Mouse (Mus musculus): Measurements from ENCODE around the gene Hbb-bt. TPM values are rescaled to one million over a fixed set of nuclear protein-coding genes. Genes with fewer than 3 reads are reported as not detected.
"Not testable (repeated sequence)": the region's sequence is repeated elsewhere in the genome, so short reads cannot be mapped to it uniquely, and the experiment has no call there.

The Hbb-bt gene
- total RNA-seq, 2 experiments from 2014 or later = 0.71 to 16.9 TPM

DNA sequence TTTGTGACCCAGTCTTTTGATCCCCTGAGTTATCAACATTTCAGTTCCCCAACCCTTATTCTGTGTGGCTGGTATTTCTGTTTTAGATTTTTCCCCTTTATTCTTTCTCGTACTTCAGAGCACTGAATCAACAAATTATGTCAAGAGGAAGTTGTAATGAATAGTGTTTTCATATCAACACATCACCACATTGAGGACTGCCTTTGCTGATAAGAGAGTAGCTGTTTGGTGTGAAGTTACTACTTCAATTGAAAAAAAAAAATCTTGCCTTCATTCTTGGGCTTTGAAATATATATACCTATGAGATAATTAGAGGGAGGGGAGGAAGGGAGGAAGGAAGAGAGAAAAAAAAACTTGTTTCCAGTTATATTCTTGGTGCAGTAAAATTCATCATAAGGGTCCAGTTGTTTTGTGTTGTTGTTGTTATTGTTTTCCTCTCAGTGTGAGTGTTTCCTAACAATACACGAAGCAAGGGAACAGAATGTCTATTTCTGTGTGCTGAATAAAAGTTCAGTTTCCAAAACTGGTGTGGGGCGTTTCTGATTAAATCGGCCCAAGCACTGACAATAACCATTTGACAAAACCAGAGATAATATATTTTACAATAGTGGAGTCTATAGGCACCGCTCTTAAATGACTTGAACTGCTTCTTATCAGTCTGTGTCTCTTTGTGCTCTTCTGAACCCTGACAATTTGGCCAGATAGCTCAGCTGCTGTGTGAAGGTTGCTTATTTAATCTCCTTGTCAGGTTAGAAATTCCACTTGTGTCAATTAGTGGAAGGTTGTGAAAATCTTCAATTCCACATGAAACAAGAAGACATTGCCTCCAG is 4.6 kb downstream of the Hbb-bt start:
- peak; percentile 51 for ATAC-seq (replicated peaks; ENCODE audit: poor library complexity)

DNA sequence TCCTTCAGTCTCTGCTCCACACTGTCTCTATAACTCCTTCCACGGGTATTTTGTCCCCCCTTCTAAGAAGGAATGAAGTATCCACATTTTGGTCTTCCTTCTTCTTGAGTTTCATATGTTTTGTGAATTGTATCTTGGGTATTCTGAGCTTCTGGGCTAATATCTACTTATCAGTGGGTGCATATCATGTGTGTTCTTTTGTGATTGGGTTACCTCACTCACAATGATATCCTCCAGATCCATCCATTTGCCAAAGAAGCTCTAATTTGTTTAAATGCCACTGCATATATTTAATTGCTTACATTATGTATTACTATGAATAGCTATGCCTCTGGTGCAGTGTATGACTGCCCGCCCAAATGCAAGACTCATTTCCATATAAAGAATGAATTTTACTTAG is 5.7 kb downstream of the Hbb-bt start:
- not testable (repeated sequence) for ATAC-seq (replicated peaks; ENCODE audit: poor library complexity)

GRCm38 (mm10) chr7:103806856-103807255 is 6.9 kb downstream of the Hbb-bt start:
- peak; percentile 64 for ATAC-seq (replicated peaks; ENCODE audit: poor library complexity)

- ATAC-seq (replicated peaks; ENCODE audit: poor library complexity) = peak; percentile 100
Measured at GRCm38 (mm10) chr7:103792669-103793388, 21.0 kb downstream of the Hbb-bt start.

DNA sequence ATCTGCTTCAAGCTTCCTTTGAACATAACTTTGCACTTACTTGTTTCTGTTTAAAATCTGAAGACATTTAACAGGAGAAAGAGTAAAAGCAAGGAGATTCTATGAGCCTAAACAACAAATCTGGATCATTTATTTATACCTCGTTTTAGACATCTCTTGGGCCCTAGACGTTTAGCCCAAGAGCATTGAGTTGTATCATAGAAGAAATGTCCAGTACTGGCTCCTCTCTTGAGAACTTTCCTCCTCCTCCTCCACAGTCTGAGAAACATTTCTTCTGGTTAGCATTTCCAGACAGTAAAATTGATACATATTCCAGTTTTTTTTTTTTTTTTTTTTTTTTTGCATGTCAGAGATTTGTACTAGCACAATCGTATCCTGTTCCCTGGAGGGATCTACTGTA is 22.1 kb downstream of the Hbb-bt start, which contains the start of gene Olfr67:
Olfr67 (minus strand) TSS at position 101 of the 400 bp plus-strand sequence.
- ATAC-seq (replicated peaks; ENCODE audit: poor library complexity) = no peak

DNA sequence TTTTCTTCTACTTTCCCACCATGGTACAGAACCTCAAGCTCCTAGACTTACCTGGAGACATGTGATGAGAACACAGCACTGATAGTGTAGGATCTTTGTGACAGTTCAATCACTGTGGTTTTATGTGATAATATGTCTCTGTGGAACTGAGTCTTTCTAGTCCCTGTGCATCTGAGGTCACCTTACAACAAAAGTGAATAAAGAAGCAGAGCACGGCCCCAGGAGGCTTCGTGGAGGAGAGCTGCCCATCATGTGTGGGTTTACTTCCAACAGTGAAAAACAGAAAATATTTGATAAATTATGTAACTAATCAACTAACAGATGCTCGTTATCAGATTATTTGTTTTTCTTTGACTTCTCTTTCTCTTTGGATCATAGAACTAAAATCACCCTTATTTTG is 34.2 kb downstream of the Hbb-bt start, which contains the start of gene Olfr68:
Olfr68 (minus strand) TSS at position 101 of the 400 bp plus-strand sequence.
- no peak for ATAC-seq (replicated peaks; ENCODE audit: poor library complexity)

GRCm38 (mm10) chr7:103777652-103778051 is 36.1 kb downstream of the Hbb-bt start:
- ATAC-seq (replicated peaks; ENCODE audit: poor library complexity) = peak; percentile 69

- no peak for ATAC-seq (replicated peaks; ENCODE audit: poor library complexity)
Measured at GRCm38 (mm10) chr7:103771494-103771893, 42.3 kb downstream of the Hbb-bt start, which contains the start of gene Olfr69. Gene Olfr69, minus strand, starts transcription at chr7:103771594.

- peak; percentile 87 for ATAC-seq (replicated peaks; ENCODE audit: poor library complexity)
Measured at GRCm38 (mm10) chr7:103767687-103768086, 46.1 kb downstream of the Hbb-bt start.

Other genes starting within 250 kb of the Hbb-bt start
Only the 30 nearest of the 33 such genes appear.
- not detected in 2 replicates for gene Olfr618, start 223.9 kb downstream of the Hbb-bt start, total RNA-seq (2015)
- not detected in 2 replicates for gene Olfr618, start 223.9 kb downstream of the Hbb-bt start, total RNA-seq (2017)
- not detected in 2 replicates for gene Olfr619, start 213.4 kb downstream of the Hbb-bt start, total RNA-seq (2015)
- not detected in 2 replicates for gene Olfr619, start 213.4 kb downstream of the Hbb-bt start, total RNA-seq (2017)
- gene Olfr620, start 201.5 kb downstream of the Hbb-bt start, total RNA-seq (2015) = not detected in 2 replicates
- gene Olfr620, start 201.5 kb downstream of the Hbb-bt start, total RNA-seq (2017) = not detected in 2 replicates
- not detected in 2 replicates for gene Olfr622, start 171.3 kb downstream of the Hbb-bt start, total RNA-seq (2015)
- not detected in 2 replicates for gene Olfr622, start 171.3 kb downstream of the Hbb-bt start, total RNA-seq (2017)
- gene Olfr623, start 150.3 kb downstream of the Hbb-bt start, total RNA-seq (2015) = not detected in 2 replicates
- not detected in 2 replicates for gene Olfr623, start 150.3 kb downstream of the Hbb-bt start, total RNA-seq (2017)
- gene Olfr624, start 142.8 kb downstream of the Hbb-bt start, total RNA-seq (2015) = 0.02 TPM in 1 of 2 replicates, not detected in the other
- 0.12 TPM in 1 of 2 replicates, not detected in the other for gene Olfr624, start 142.8 kb downstream of the Hbb-bt start, total RNA-seq (2017)
- not detected in 2 replicates for gene Olfr625-ps1, start 131.3 kb downstream of the Hbb-bt start, total RNA-seq (2015)
- not detected in 2 replicates for gene Olfr625-ps1, start 131.3 kb downstream of the Hbb-bt start, total RNA-seq (2017)
- not detected in 2 replicates for gene Olfr243, start 99.3 kb downstream of the Hbb-bt start, total RNA-seq (2015)
- gene Olfr243, start 99.3 kb downstream of the Hbb-bt start, total RNA-seq (2017) = not detected in 2 replicates
- not detected in 2 replicates for gene Olfr628, start 83.6 kb downstream of the Hbb-bt start, total RNA-seq (2015)
- gene Olfr628, start 83.6 kb downstream of the Hbb-bt start, total RNA-seq (2017) = not detected in 2 replicates
- gene Olfr629, start 69.1 kb downstream of the Hbb-bt start, total RNA-seq (2015) = not detected in 2 replicates
- not detected in 2 replicates for gene Olfr629, start 69.1 kb downstream of the Hbb-bt start, total RNA-seq (2017)
- gene Olfr630, start 56.7 kb downstream of the Hbb-bt start, total RNA-seq (2015) = not detected in 2 replicates
- gene Olfr630, start 56.7 kb downstream of the Hbb-bt start, total RNA-seq (2017) = not detected in 2 replicates
- not detected in 2 replicates for gene Olfr69, start 42.4 kb downstream of the Hbb-bt start, total RNA-seq (2015)
- not detected in 2 replicates for gene Olfr69, start 42.4 kb downstream of the Hbb-bt start, total RNA-seq (2017)
- not detected in 2 replicates for gene Olfr68, start 34.3 kb downstream of the Hbb-bt start, total RNA-seq (2015)
- gene Olfr68, start 34.3 kb downstream of the Hbb-bt start, total RNA-seq (2017) = not detected in 2 replicates
- gene Olfr67, start 22.2 kb downstream of the Hbb-bt start, total RNA-seq (2015) = not detected in 2 replicates
- gene Olfr67, start 22.2 kb downstream of the Hbb-bt start, total RNA-seq (2017) = not detected in 2 replicates
- gene Hbb-bs, start 14.1 kb upstream of the Hbb-bt start, total RNA-seq (2015) = 25.1 and 66.9 TPM in 2 replicates
- gene Hbb-bs, start 14.1 kb upstream of the Hbb-bt start, total RNA-seq (2017) = 7.5 and 24.0 TPM in 2 replicates
- not detected in 2 replicates for gene Hbb-bh2, start 26.5 kb upstream of the Hbb-bt start, total RNA-seq (2015)
- gene Hbb-bh2, start 26.5 kb upstream of the Hbb-bt start, total RNA-seq (2017) = not detected in 2 replicates
- gene Hbb-bh1, start 29.2 kb upstream of the Hbb-bt start, total RNA-seq (2015) = not detected in 2 replicates
- not detected in 2 replicates for gene Hbb-bh1, start 29.2 kb upstream of the Hbb-bt start, total RNA-seq (2017)
- not detected in 2 replicates for gene Hbb-y, start 39.2 kb upstream of the Hbb-bt start, total RNA-seq (2015)
- not detected in 2 replicates for gene Hbb-y, start 39.2 kb upstream of the Hbb-bt start, total RNA-seq (2017)
- not detected in 2 replicates for gene Olfr66, start 72.3 kb upstream of the Hbb-bt start, total RNA-seq (2015)
- not detected in 2 replicates for gene Olfr66, start 72.3 kb upstream of the Hbb-bt start, total RNA-seq (2017)
- gene Olfr64, start 80.5 kb upstream of the Hbb-bt start, total RNA-seq (2015) = not detected in 2 replicates
- not detected in 2 replicates for gene Olfr64, start 80.5 kb upstream of the Hbb-bt start, total RNA-seq (2017)
- not detected in 2 replicates for gene Olfr65, start 89.5 kb upstream of the Hbb-bt start, total RNA-seq (2015)
- not detected in 2 replicates for gene Olfr65, start 89.5 kb upstream of the Hbb-bt start, total RNA-seq (2017)
- not detected in 2 replicates for gene Olfr631, start 114.8 kb upstream of the Hbb-bt start, total RNA-seq (2015)
- gene Olfr631, start 114.8 kb upstream of the Hbb-bt start, total RNA-seq (2017) = not detected in 2 replicates
- not detected in 2 replicates for gene Olfr632, start 120.4 kb upstream of the Hbb-bt start, total RNA-seq (2015)
- gene Olfr632, start 120.4 kb upstream of the Hbb-bt start, total RNA-seq (2017) = not detected in 2 replicates
- not detected in 2 replicates for gene Olfr633, start 130.4 kb upstream of the Hbb-bt start, total RNA-seq (2015)
- not detected in 2 replicates for gene Olfr633, start 130.4 kb upstream of the Hbb-bt start, total RNA-seq (2017)
- gene Olfr635, start 157.2 kb upstream of the Hbb-bt start, total RNA-seq (2015) = not detected in 2 replicates
- gene Olfr635, start 157.2 kb upstream of the Hbb-bt start, total RNA-seq (2017) = not detected in 2 replicates
- not detected in 2 replicates for gene Olfr638, start 184.8 kb upstream of the Hbb-bt start, total RNA-seq (2015)
- gene Olfr638, start 184.8 kb upstream of the Hbb-bt start, total RNA-seq (2017) = not detected in 2 replicates
- gene Olfr639, start 203.3 kb upstream of the Hbb-bt start, total RNA-seq (2015) = 0.02 TPM in 1 of 2 replicates, not detected in the other
- not detected in 2 replicates for gene Olfr639, start 203.3 kb upstream of the Hbb-bt start, total RNA-seq (2017)
- gene Olfr640, start 211.6 kb upstream of the Hbb-bt start, total RNA-seq (2015) = not detected in 2 replicates
- not detected in 2 replicates for gene Olfr640, start 211.6 kb upstream of the Hbb-bt start, total RNA-seq (2017)
- gene Olfr641, start 221.4 kb upstream of the Hbb-bt start, total RNA-seq (2015) = not detected in 2 replicates
- not detected in 2 replicates for gene Olfr641, start 221.4 kb upstream of the Hbb-bt start, total RNA-seq (2017)
- gene Olfr642, start 238.7 kb upstream of the Hbb-bt start, total RNA-seq (2015) = not detected in 2 replicates
- not detected in 2 replicates for gene Olfr642, start 238.7 kb upstream of the Hbb-bt start, total RNA-seq (2017)

Data from megakaryocyte progenitor cell, adult 5-6 weeks (primary cell).